Comparison of ENCODE assay signal across 8 mouse cellular contexts in genomic region chr17:45573087-45573779, GRCm38 (mm10). TPM values are rescaled to one million over a fixed set of nuclear protein-coding genes. Genes with fewer than 3 reads are reported as not detected.
DNase-seq lines count a peak whose midpoint lies in the region; ATAC-seq and TF ChIP-seq lines count a peak whose summit lies in the region.

Gene Hsp90ab1 (minus strand): TSS chr17:45573271.

- under 1% methylated on average over 41 of the region's 41 CpGs for WGBS in hindbrain, embryonic 10.5 days
- 2% methylated on average over 35 of the region's 41 CpGs for WGBS in lung, postnatal 0 days

- DNase-seq in MEL-GATA-1-ER (ENCODE audit: extremely low read depth, low read depth) = peak; percentile 87
- peak; percentile 99 for DNase-seq in cerebellum, adult 8-10 months
- peak; percentile 99 for DNase-seq in hindbrain, embryonic 10.5 days (ENCODE audit: low spot score)
- peak; percentile 98 for DNase-seq in layer of hippocampus, adult 9-11 months
- DNase-seq in lung, postnatal 0 days (ENCODE audit: low spot score) = peak; percentile 97
- DNase-seq in ovary, postnatal 14 days (ENCODE audit: low spot score) = peak; percentile 99
- peak; percentile 100 for DNase-seq in thymus, postnatal 14 days

- H3K27me3 ChIP-seq in hindbrain, embryonic 10.5 days (ENCODE audit: insufficient read depth, poor library complexity, severe bottlenecking) = no peaks in the 10 kb centered on the region
- H3K27me3 ChIP-seq in lung, postnatal 0 days (replicated peaks; ENCODE audit: insufficient read depth, low read length) = no peaks in the 10 kb centered on the region

- H3K27ac ChIP-seq in hindbrain, embryonic 10.5 days = peak within 1 kb of the TSS; percentile 100
- H3K27ac ChIP-seq in lung, postnatal 0 days (ENCODE audit: low read length) = peak within 1 kb of the TSS; percentile 97

- no peak for TF ChIP-seq CTCF in lung, postnatal 0 days (IDR thresholded peaks at IDR 0.05)

- peak within 1 kb of the TSS; percentile 65 for H3K9ac ChIP-seq in lung, postnatal 0 days (replicated peaks; ENCODE audit: low read depth)

- H3K4me3 ChIP-seq in hindbrain, embryonic 10.5 days = peak within 1 kb of the TSS; percentile 99
- peak within 1 kb of the TSS; percentile 96 for H3K4me3 ChIP-seq in lung, postnatal 0 days (ENCODE audit: low read depth, low read length)

- peaks cover 39% of the 10 kb centered on the region for H3K36me3 ChIP-seq in hindbrain, embryonic 10.5 days
- H3K36me3 ChIP-seq in lung, postnatal 0 days (ENCODE audit: insufficient read depth, low read length) = peaks cover 32% of the 10 kb centered on the region

- peak within 1 kb of the TSS; percentile 86 for H3K4me2 ChIP-seq in lung, postnatal 0 days (replicated peaks; ENCODE audit: low read depth, low read length)

- ATAC-seq in frontal cortex, adult (ENCODE audit: low TSS enrichment) = peak; percentile 50
- ATAC-seq in lung, postnatal 0 days = peak; percentile 83

- no peak for TF ChIP-seq EP300 in lung, postnatal 0 days (IDR thresholded peaks at IDR 0.05)

- no peaks in the 10 kb centered on the region for H3K9me3 ChIP-seq in hindbrain, embryonic 10.5 days
- H3K9me3 ChIP-seq in lung, postnatal 0 days (ENCODE audit: low read length) = no peaks in the 10 kb centered on the region

- peaks cover 52% of the 10 kb centered on the region for H3K4me1 ChIP-seq in hindbrain, embryonic 10.5 days (replicated peaks)
- H3K4me1 ChIP-seq in lung, postnatal 0 days (ENCODE audit: insufficient read depth, low read depth, low read length) = peaks cover 2% of the 10 kb centered on the region; the same call in 1 of the 2 replicates

RNA-seq across cellular contexts. Expression of gene Hsp90ab1, which starts in this region (rescaled TPM):
- 1,585 and 2,006 TPM in 2 replicates for polyA plus RNA-seq in hindbrain, embryonic 10.5 days (2016; fragmentation: Nextera tagmentation; extraction: Ambion mirVana)
- polyA plus RNA-seq in lung, postnatal 0 days (2015; fragmentation: Nextera tagmentation; extraction: Ambion mirVana) = 607 and 696 TPM in 2 replicates

Comparison
In these comparisons a context has a peak if more than half of its experiments do, and no peak if none do; other contexts are left out.
1. Peak in every context shown above with its lines: DNase-seq, ATAC-seq, H3K4me3 ChIP-seq and H3K27ac ChIP-seq.